Mouse (Mus musculus) frontal cortex, adult 2 months (tissue): ENCODE data around the gene Gm43951. TPM values are rescaled to one million over a fixed set of nuclear protein-coding genes. Genes with fewer than 3 reads are reported as not detected.
A peak's percentile ranks its signal among the peaks of the same experiment; 100 is the strongest.
"Not testable (repeated sequence)": the region's sequence is repeated elsewhere in the genome, so short reads cannot be mapped to it uniquely, and the experiment has no call there.

ENCODE experiments used
- DNase-seq, 2 experiments: peaks; one replicate each; pipeline ENCODE4 v3.0.0; 2022; ENCODE audit warnings: low spot score in 1 of 2; ENCODE audit errors: extremely low spot score in 1 of 2
- polyA plus RNA-seq: library from polyadenylated mRNA; depleted of rRNA; stranded (reverse); fragments of >200 nt; gene quantifications from 2 replicates; pipeline ENCODE4 v1.2.3, GENCODE M21; 2012

Gm43951 gene
- polyA plus RNA-seq, 1 experiment = 8.1 TPM

- DNase-seq = peak; percentile 75 to 90
These were observed 679 bp upstream of the Gm43951 start, which contains the start of the genes 4933427D14Rik and Txndc17 for GRCm38 (mm10) chr11:72207204-72207833. Gene 4933427D14Rik, minus strand, starts transcription at chr11:72207459. Gene Txndc17, plus strand, starts transcription at chr11:72207547.

GRCm38 (mm10) chr11:72205256-72205655 is 1.4 kb downstream of the Gm43951 start:
- DNase-seq = peak in 1 of 2 experiments; percentile 42

GRCm38 (mm10) chr11:72203440-72203839 is 3.2 kb downstream of the Gm43951 start:
- DNase-seq = no peak

- no peak for DNase-seq
These were observed 10.1 kb downstream of the Gm43951 start for GRCm38 (mm10) chr11:72196506-72196905.

GRCm38 (mm10) chr11:72194259-72194658 is 12.4 kb downstream of the Gm43951 start:
- no peak for DNase-seq

- DNase-seq = no peak
These were observed 15.8 kb downstream of the Gm43951 start for GRCm38 (mm10) chr11:72190857-72191256.

GRCm38 (mm10) chr11:72184252-72184651 is 22.4 kb downstream of the Gm43951 start:
- no peak for DNase-seq

GRCm38 (mm10) chr11:72181136-72181535 is 25.5 kb downstream of the Gm43951 start:
- no peak for DNase-seq

GRCm38 (mm10) chr11:72180556-72180955 is 26.1 kb downstream of the Gm43951 start:
- DNase-seq = no peak

GRCm38 (mm10) chr11:72176553-72176952 is 30.1 kb downstream of the Gm43951 start:
- DNase-seq = no peak

GRCm38 (mm10) chr11:72175966-72176365 is 30.7 kb downstream of the Gm43951 start:
- no peak for DNase-seq

- DNase-seq = no peak
These were observed 31.9 kb downstream of the Gm43951 start for GRCm38 (mm10) chr11:72174721-72175120.

- no peak for DNase-seq
These were observed 33.1 kb downstream of the Gm43951 start for GRCm38 (mm10) chr11:72173506-72173905.

- DNase-seq = not testable (repeated sequence)
These were observed 34.7 kb downstream of the Gm43951 start for GRCm38 (mm10) chr11:72171906-72172305.

- DNase-seq = no peak
These were observed 36.8 kb downstream of the Gm43951 start for GRCm38 (mm10) chr11:72169871-72170270.

GRCm38 (mm10) chr11:72163198-72163597 is 43.4 kb downstream of the Gm43951 start:
- DNase-seq = no peak

- DNase-seq = peak in 1 of 2 experiments; percentile 60
These were observed 50.0 kb downstream of the Gm43951 start for GRCm38 (mm10) chr11:72156624-72157023.

- no peak for DNase-seq
These were observed 50.6 kb downstream of the Gm43951 start for GRCm38 (mm10) chr11:72155981-72156428.

- peak; percentile 34 to 70 for DNase-seq
These were observed 51.3 kb downstream of the Gm43951 start for GRCm38 (mm10) chr11:72155186-72155980.
